10 mouse cellular contexts compared by ENCODE assay signal in genomic region chr5:73209201-73210096, GRCm38 (mm10). TPM values are rescaled to one million over a fixed set of nuclear protein-coding genes. Genes with fewer than 3 reads are reported as not detected.
DNase-seq lines count a peak whose midpoint lies in the region; ATAC-seq and TF ChIP-seq lines count a peak whose summit lies in the region.
"Had no signal": no experiment of that assay in that cellular context is flagged by ENCODE, and none has a peak within 500 bp of the region (broad histone marks: within the 10 kb centered on the region; RNA-seq: fewer than 3 reads in every experiment).

No protein-coding gene starts in this region.

- peaks cover 61% of the 10 kb centered on the region for H3K4me1 ChIP-seq in G1E (ENCODE audit: insufficient read depth, low read depth, low read length)
- peaks cover 18% of the 10 kb centered on the region; the same call in 1 of the 2 replicates for H3K4me1 ChIP-seq in forebrain, embryonic 14.5 days (ENCODE audit: control insufficient read depth, insufficient read depth, low read length)

- no peak overlapping the region for H3K27ac ChIP-seq in forebrain, embryonic 14.5 days (ENCODE audit: low read depth, low read length)
- H3K27ac ChIP-seq: embryonic facial prominence, embryonic 12.5 days; limb, embryonic 12.5 days had no signal

- peaks cover 63% of the 10 kb centered on the region for H3K36me3 ChIP-seq in G1E (replicated peaks)
- no peaks in the 10 kb centered on the region for H3K36me3 ChIP-seq in forebrain, embryonic 14.5 days (ENCODE audit: control insufficient read depth, insufficient read depth, low read length)

- no peaks in the 10 kb centered on the region for H3K27me3 ChIP-seq in G1E (ENCODE audit: insufficient read depth, low read length)
- H3K27me3 ChIP-seq in forebrain, embryonic 14.5 days (replicated peaks; ENCODE audit: control insufficient read depth, insufficient read depth, low read length), result no peaks in the 10 kb centered on the region
- H3K27me3 ChIP-seq: embryonic facial prominence, embryonic 12.5 days; limb, embryonic 12.5 days had no signal

- DNase-seq in heart, adult 11 months, result peak; percentile 92
- no peak for DNase-seq in heart, adult 8-10 months (ENCODE audit: low spot score)
- peak; percentile 38 for DNase-seq in G1E (ENCODE audit: low spot score)
- peak; percentile 38 for DNase-seq in forebrain, embryonic 14.5 days (ENCODE audit: low spot score)
- DNase-seq in naive thymus-derived CD4-positive, alpha-beta T cell, adult 2 months (ENCODE audit: low read depth), result peak; percentile 29
- DNase-seq in neural tube, embryonic 10.5 days (ENCODE audit: extremely low spot score, low spot score), result no peak
- no peak for DNase-seq in urinary bladder, postnatal 14 days (ENCODE audit: low spot score)
- no peak for DNase-seq in layer of hippocampus, postnatal 25 days (ENCODE audit: extremely low spot score in 1 of 2, low spot score in 1 of 2)

- no peaks in the 10 kb centered on the region for H3K9me3 ChIP-seq in G1E (replicated peaks)
- H3K9me3 ChIP-seq in forebrain, embryonic 14.5 days (replicated peaks; ENCODE audit: control insufficient read depth, low read length), result no peaks in the 10 kb centered on the region
- H3K9me3 ChIP-seq: embryonic facial prominence, embryonic 12.5 days; limb, embryonic 12.5 days had no signal

- peak; percentile 61 for ATAC-seq in G1E (ENCODE audit: extremely low read depth, insufficient number of reproducible peaks, low FRiP score, poor library complexity, severe bottlenecking)
- ATAC-seq in forebrain, embryonic 14.5 days, result peak; percentile 75

- H3K9ac ChIP-seq in forebrain, embryonic 14.5 days (ENCODE audit: low read length), result no peak overlapping the region
- H3K9ac ChIP-seq: embryonic facial prominence, embryonic 12.5 days; limb, embryonic 12.5 days had no signal

- H3K4me2 ChIP-seq in forebrain, embryonic 14.5 days (ENCODE audit: low read length), result 0 out of 2 replicates have a peak overlapping the region, but pooled peaks have one; percentile 8
- H3K4me2 ChIP-seq: embryonic facial prominence, embryonic 12.5 days; limb, embryonic 12.5 days had no signal

- H3K4me3 ChIP-seq in G1E (ENCODE audit: low read depth, low read length), result peak overlapping the region; percentile 53; the same call in 1 of the 2 replicates
- H3K4me3 ChIP-seq in forebrain, embryonic 14.5 days (ENCODE audit: low read depth, low read length), result no peak overlapping the region
- H3K4me3 ChIP-seq: embryonic facial prominence, embryonic 12.5 days; limb, embryonic 12.5 days had no signal

- no peak for TF ChIP-seq CTCF in G1E (IDR thresholded peaks at IDR 0.05; ENCODE audit: low read depth, low read length)

- WGBS in forebrain, embryonic 14.5 days, result 22% methylated on average over 20 of the region's 20 CpGs

RNA-seq across cellular contexts. Expression of gene Fryl, which starts 47.0 kb away (rescaled TPM):
- total RNA-seq in heart, adult 8-10 months (2022), result 10 to 100 TPM; 32.7 to 38.8 (median 35.1) TPM
- total RNA-seq in G1E (2014; fragmentation: Nextera tagmentation) (352 and 439 TPM in 2 replicates), G1E (2017) (112 and 118 TPM in 2 replicates)
- polyA plus RNA-seq in G1E (2012), result 133 and 147 TPM in 2 replicates
- 32.4 and 35.6 TPM in 2 replicates for polyA plus RNA-seq in forebrain, embryonic 14.5 days (2014; fragmentation: Nextera tagmentation; extraction: Ambion mirVana)
- total RNA-seq in layer of hippocampus, postnatal 25 days (2021), result 10 to 100 TPM; 60.0 to 65.0 TPM

Comparison
In these comparisons a context has a peak if more than half of its experiments do, and no peak if none do; other contexts are left out.
1. DNase-seq: peak in heart, adult 11 months (single experiment), G1E (single experiment), forebrain, embryonic 14.5 days (single experiment) and naive thymus-derived CD4-positive, alpha-beta T cell, adult 2 months (single experiment); none in heart, adult 8-10 months (single experiment), neural tube, embryonic 10.5 days (single experiment), urinary bladder, postnatal 14 days (single experiment) and layer of hippocampus, postnatal 25 days (0 of 2).